Mouse (Mus musculus) cerebellum, adult 18-20 months (tissue): Measurements from ENCODE around the gene Trp53tg5.

Experiments
- DNase-seq, 2 experiments: peaks; one replicate each; pipeline ENCODE4 v3.0.0; 2021

Trp53tg5 gene

GRCm38 (mm10) chr2:164473624-164474023 lies at the start of gene Trp53tg5:
Gene Trp53tg5 (minus strand): TSS chr2:164473724.
- DNase-seq = no peak

- DNase-seq = no peak
Observed at GRCm38 (mm10) chr2:164522280-164522679, 48.8 kb upstream of the Trp53tg5 start.

GRCm38 (mm10) chr2:164521841-164522240 lies 48.3 kb upstream of the Trp53tg5 start:
- no peak for DNase-seq

- peak; percentile 27 to 29 for DNase-seq
Observed at GRCm38 (mm10) chr2:164520782-164521181, 47.3 kb upstream of the Trp53tg5 start.

- DNase-seq = no peak
Observed at GRCm38 (mm10) chr2:164519171-164519526, 45.6 kb upstream of the Trp53tg5 start.

GRCm38 (mm10) chr2:164518266-164519170 lies 45.0 kb upstream of the Trp53tg5 start:
- no peak for DNase-seq

- DNase-seq = peak; percentile 47 to 60
Observed at GRCm38 (mm10) chr2:164517485-164518221, 44.1 kb upstream of the Trp53tg5 start.

- DNase-seq = no peak
Observed at GRCm38 (mm10) chr2:164516592-164516991, 43.1 kb upstream of the Trp53tg5 start.

- no peak for DNase-seq
Observed at GRCm38 (mm10) chr2:164515897-164516296, 42.4 kb upstream of the Trp53tg5 start.

- no peak for DNase-seq
Observed at GRCm38 (mm10) chr2:164514916-164515315, 41.4 kb upstream of the Trp53tg5 start.

- DNase-seq = no peak
Observed at GRCm38 (mm10) chr2:164513389-164513788, 39.9 kb upstream of the Trp53tg5 start.

- DNase-seq = no peak
Observed at GRCm38 (mm10) chr2:164512121-164512909, 38.8 kb upstream of the Trp53tg5 start.

GRCm38 (mm10) chr2:164510621-164511190 lies 37.2 kb upstream of the Trp53tg5 start:
- DNase-seq = no peak

GRCm38 (mm10) chr2:164507811-164508210 lies 34.3 kb upstream of the Trp53tg5 start:
- no peak for DNase-seq

GRCm38 (mm10) chr2:164505619-164506347 lies 32.3 kb upstream of the Trp53tg5 start:
- no peak for DNase-seq

GRCm38 (mm10) chr2:164504919-164505318 lies 31.4 kb upstream of the Trp53tg5 start:
- no peak for DNase-seq

- no peak for DNase-seq
Observed at GRCm38 (mm10) chr2:164500511-164500910, 27.0 kb upstream of the Trp53tg5 start.

GRCm38 (mm10) chr2:164499317-164499716 lies 25.8 kb upstream of the Trp53tg5 start:
- DNase-seq = no peak

GRCm38 (mm10) chr2:164497691-164498268 lies 24.3 kb upstream of the Trp53tg5 start:
- DNase-seq = peak in 1 of 2 experiments; percentile 21

- DNase-seq = peak; percentile 90 to 93
Observed at GRCm38 (mm10) chr2:164496847-164497690, 23.5 kb upstream of the Trp53tg5 start, which contains the start of gene Pigt. Gene Pigt (plus strand): TSS chr2:164497520.

GRCm38 (mm10) chr2:164496331-164496730 lies 22.8 kb upstream of the Trp53tg5 start:
- DNase-seq = no peak
